Mouse (Mus musculus): ENCODE results near the gene Stard5. TPM values are rescaled to one million over a fixed set of nuclear protein-coding genes. Genes with fewer than 3 reads are reported as not detected.

Gene Stard5
- polyA plus RNA-seq, 1 experiment from 2014 or later, result 49.4 TPM

DNA sequence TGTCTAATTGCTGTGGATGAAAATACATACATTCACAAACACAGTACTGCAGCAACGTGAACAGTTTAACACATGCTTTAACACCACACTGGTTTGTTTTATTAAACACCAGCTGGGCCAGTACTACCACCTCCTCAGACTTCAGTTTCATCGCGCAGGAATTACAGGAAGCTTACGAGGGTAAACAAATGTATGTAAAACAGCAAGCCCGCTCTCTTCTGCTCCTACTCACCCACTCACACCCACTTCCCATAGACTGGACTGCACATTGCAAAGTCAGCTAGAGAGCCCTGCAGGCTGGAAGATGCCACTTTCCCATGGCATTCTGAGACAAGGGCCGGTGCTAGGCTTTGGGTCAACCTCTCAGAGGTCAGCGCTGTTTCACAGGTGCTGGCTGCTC, 17.0 kb downstream of the Stard5 start:
- no peak for DNase-seq (ENCODE audit: low read depth, low spot score)
- POLR2A ChIA-PET, result no interaction called here
- TF ChIP-seq CTCF (IDR thresholded peaks at IDR 0.05), result no peak
- in situ Hi-C loops (cut with MboI; ENCODE audit: low pct_unique_long_range_greater_than_20kb), result no loop called here
- CTCF ChIA-PET, result interaction anchor here (1.8 kb wide), 1 partner anchor 12 kb away, joined by 5 read pairs; no protein-coding TSS in a partner anchor
- ATAC-seq, result no peak
- H3K27me3 ChIP-seq, result no peaks in the 10 kb centered on the region

DNA sequence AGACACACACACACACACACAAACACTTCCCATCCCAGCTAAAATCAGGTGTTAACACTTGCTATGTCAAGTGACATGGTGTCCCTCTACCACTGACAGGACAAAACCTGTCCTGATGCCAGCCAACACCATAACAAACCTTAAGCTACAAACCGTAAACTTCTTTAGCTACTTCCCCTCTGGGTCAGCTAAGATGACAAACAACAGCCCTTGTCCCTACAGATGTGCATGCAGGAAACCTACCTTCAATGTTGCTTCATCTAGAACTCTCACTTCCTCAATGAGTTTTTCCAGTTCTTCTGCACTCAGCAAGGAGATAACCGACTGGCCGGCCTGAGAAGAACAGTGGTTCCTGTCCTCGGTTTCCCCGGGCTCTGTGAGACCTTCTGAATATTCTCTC, 18.9 kb downstream of the Stard5 start:
- ATAC-seq (no peak), DNase-seq (ENCODE audit: low read depth, low spot score) (no peak)
- no peaks in the 10 kb centered on the region for H3K27me3 ChIP-seq
- ChIA-PET CTCF (interaction anchor here (0.5 to 1.2 kb wide), 2 partner anchors 10 to 241 kb away, joined by 3 to 11 read pairs; no protein-coding TSS in a partner anchor), POLR2A (interaction anchor here (0.6 kb wide), 1 partner anchor 10 kb away, joined by 3 read pairs; no protein-coding TSS in a partner anchor)
- in situ Hi-C loops (cut with MboI; ENCODE audit: low pct_unique_long_range_greater_than_20kb), result no loop called here
- no peak for TF ChIP-seq CTCF (IDR thresholded peaks at IDR 0.05)

GRCm38 (mm10) chr7:83652498-83652897, 20.7 kb downstream of the Stard5 start:
- no peak for DNase-seq (ENCODE audit: low read depth, low spot score)
- in situ Hi-C loops (cut with MboI; ENCODE audit: low pct_unique_long_range_greater_than_20kb), result no loop called here

DNA sequence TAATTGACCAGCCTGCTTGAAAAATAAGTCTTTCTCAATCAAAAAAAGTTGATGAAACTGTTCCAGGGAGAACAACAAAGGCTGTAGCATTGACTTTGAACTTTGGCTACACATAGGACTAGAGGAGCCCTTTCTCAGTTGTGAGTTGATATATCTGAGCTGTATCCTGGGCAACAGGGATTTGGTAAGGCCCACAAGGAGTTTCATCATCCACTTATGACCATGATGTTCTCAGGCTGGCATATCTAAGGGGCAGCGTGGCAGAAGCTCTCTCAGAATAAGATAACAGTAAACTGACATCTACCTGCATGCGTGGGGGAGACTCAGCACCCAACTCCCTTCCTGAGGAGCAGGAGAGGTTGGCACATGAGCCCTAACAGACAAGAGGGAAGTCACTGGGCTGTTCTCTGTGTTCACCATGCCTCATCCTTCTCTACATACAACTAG, 21.9 kb downstream of the Stard5 start:
- DNase-seq (ENCODE audit: low read depth, low spot score) (no peak), ATAC-seq (no peak)
- in situ Hi-C loops (cut with MboI; ENCODE audit: low pct_unique_long_range_greater_than_20kb), result no loop called here
- no peak for TF ChIP-seq CTCF (IDR thresholded peaks at IDR 0.05)
- POLR2A ChIA-PET, result no interaction called here
- CTCF ChIA-PET, result interaction anchor here (0.8 to 1.3 kb wide), 2 partner anchors 15 to 42 kb away, joined by 3 read pairs; no protein-coding TSS in a partner anchor
- H3K27me3 ChIP-seq, result no peaks in the 10 kb centered on the region

More at GRCm38 (mm10) chr7:83652498-83652897, 20.7 kb downstream of the Stard5 start:
- ChIA-PET CTCF (no interaction called here), POLR2A (no interaction called here)
- H3K27me3 ChIP-seq, result no peaks in the 10 kb centered on the region
- no peak for TF ChIP-seq CTCF (IDR thresholded peaks at IDR 0.05)
- ATAC-seq, result no peak

- H3K27me3 ChIP-seq, result no peaks in the 10 kb centered on the region
- ChIA-PET CTCF (interaction anchor here (0.8 to 1.3 kb wide), 3 partner anchors 15 to 42 kb away, joined by 3 to 4 read pairs (median 3); no protein-coding TSS in a partner anchor), POLR2A (interaction anchor here (0.6 kb wide), 1 partner anchor 20 kb away, joined by 3 read pairs; no protein-coding TSS in a partner anchor)
- no peak for TF ChIP-seq CTCF (IDR thresholded peaks at IDR 0.05)
- no peak for ATAC-seq
- in situ Hi-C loops (cut with MboI; ENCODE audit: low pct_unique_long_range_greater_than_20kb), result no loop called here
- no peak for DNase-seq (ENCODE audit: low read depth, low spot score)
Measured at GRCm38 (mm10) chr7:83654196-83654595, 22.4 kb downstream of the Stard5 start.

DNA sequence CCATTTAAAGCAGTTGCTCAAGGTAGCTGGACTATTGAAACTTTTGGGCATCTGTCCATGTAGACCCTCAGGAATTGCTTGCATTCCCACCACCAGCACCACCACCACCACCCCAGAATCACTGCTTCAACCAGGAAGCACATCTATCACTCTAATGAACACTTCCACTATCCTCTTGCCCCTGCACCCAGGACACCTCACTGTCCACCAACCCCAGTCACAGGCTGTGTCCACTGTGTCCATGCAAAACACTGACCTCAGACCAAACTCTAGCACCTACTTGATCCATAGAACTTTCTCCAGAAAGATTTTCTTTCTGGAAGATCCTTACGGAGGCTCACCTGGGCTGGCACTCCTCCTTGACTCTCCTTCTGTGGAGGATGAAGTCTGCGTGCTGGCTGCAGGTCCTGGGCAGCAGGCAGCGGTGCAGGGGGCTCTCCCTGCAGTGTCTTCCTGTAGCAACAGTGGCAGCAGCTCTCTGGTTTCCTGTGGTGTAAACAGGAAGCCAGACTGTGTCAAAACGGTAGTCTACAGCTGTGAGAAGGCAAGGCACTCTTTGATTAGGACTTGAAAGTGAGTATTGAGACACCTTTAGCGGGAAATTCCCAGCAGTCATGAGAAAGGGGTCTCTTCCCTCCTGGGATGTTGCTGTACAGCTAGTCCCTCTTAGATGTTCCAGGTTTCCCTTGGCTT, 23.3 kb downstream of the Stard5 start:
- H3K27me3 ChIP-seq, result no peaks in the 10 kb centered on the region
- in situ Hi-C loops (cut with MboI; ENCODE audit: low pct_unique_long_range_greater_than_20kb), result no loop called here
- CTCF ChIA-PET, result interaction anchor here (1.0 to 1.3 kb wide), 4 partner anchors 10 to 86 kb away, joined by 3 to 4 read pairs (median 4); no protein-coding TSS in a partner anchor
- no peak for DNase-seq (ENCODE audit: low read depth, low spot score)
- no peak for ATAC-seq
- POLR2A ChIA-PET, result interaction anchor here (0.6 kb wide), 1 partner anchor 21 kb away, joined by 3 read pairs; no protein-coding TSS in a partner anchor
- no peak for TF ChIP-seq CTCF (IDR thresholded peaks at IDR 0.05)

GRCm38 (mm10) chr7:83658716-83659115, 27.0 kb downstream of the Stard5 start:
- DNase-seq (ENCODE audit: low read depth, low spot score), result no peak
- ChIA-PET CTCF (no interaction called here), POLR2A (interaction anchor here (0.6 kb wide), 1 partner anchor 1091 kb away, joined by 3 read pairs; no protein-coding TSS in a partner anchor)
- TF ChIP-seq CTCF (IDR thresholded peaks at IDR 0.05), result no peak
- ATAC-seq, result no peak
- H3K27me3 ChIP-seq, result no peaks in the 10 kb centered on the region
- in situ Hi-C loops (cut with MboI; ENCODE audit: low pct_unique_long_range_greater_than_20kb), result no loop called here

DNA sequence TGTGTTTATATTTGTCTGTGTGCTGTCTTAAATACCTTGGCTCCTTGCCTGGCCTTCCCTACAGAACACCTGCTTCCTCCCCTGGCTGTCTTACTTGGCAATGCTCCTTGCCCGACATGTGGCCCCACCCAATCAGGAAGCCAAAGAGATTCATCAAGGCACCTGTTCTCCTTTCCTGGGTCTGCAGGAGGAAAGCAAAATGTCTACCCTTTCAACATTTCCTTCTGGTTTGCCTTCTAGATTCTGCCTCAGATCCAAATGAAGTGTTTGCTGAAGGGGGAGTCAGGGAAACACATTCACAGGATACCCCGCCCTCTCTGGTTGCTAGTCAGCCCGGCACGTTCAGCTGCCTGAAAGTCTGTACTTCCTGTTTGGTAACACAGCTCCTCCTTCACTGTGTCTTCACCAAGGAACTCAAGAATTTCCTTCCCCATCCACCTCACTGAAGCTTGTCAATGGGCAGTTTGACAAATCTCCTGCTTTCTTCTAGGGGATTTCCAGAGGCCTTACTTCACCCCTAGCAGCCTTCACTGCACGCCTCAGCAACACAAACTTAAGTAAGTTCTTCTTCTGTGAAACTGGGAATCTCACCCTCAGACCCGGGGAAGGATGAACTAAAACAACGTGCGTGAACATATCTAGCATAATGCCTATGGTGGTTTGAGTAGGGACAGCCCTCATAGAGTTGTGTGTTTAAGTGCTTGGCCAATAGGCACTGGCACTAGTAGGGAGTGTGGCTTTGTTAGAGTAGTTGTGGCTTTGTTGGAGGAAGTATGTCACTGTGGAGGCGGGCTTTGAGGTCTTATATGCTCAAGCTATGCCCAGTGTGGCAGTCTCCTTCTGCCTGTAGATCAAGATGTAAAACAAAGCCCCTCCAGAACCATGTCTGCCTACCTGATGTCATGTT, 27.7 kb downstream of the Stard5 start:
- ChIA-PET POLR2A (interaction anchor here (0.6 kb wide), 1 partner anchor 1090 kb away, joined by 3 read pairs; no protein-coding TSS in a partner anchor), CTCF (interaction anchor here (1.3 to 2.8 kb wide), 3 partner anchors 8 to 27 kb away, joined by 3 to 11 read pairs (median 4); no protein-coding TSS in a partner anchor)
- in situ Hi-C loops (cut with MboI; ENCODE audit: low pct_unique_long_range_greater_than_20kb), result no loop called here
- no peaks in the 10 kb centered on the region for H3K27me3 ChIP-seq
- TF ChIP-seq CTCF (IDR thresholded peaks at IDR 0.05), result no peak
- DNase-seq (ENCODE audit: low read depth, low spot score) (no peak), ATAC-seq (no peak)

DNA sequence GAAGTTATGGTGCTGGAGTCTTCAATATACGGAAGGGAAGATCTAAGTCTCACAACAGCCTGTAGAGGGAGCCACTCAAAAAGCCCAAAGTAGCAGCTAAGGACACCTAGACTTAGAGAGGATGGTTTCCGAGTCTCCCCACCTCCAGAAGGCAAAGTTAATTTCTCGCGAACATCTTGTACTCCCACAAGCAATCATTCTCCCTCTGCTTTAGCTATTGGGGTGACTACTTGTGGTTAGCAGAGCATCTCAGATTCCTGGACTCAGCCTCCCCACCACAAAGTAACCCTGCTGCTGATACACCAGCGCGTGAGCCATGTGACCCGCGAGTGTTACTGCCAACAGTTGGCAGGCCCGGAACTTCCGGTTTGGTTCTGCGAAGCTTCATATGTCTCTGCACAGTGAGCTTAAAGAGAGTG, 28.5 kb downstream of the Stard5 start:
- ChIA-PET CTCF (interaction anchor here (1.3 to 2.8 kb wide), 4 partner anchors 9 to 27 kb away, joined by 3 to 11 read pairs (median 4); no protein-coding TSS in a partner anchor), POLR2A (interaction anchor here (0.8 kb wide), 1 partner anchor 10 kb away, joined by 3 read pairs; no protein-coding TSS in a partner anchor)
- in situ Hi-C loops (cut with MboI; ENCODE audit: low pct_unique_long_range_greater_than_20kb), result no loop called here
- no peak for ATAC-seq
- TF ChIP-seq CTCF (IDR thresholded peaks at IDR 0.05), result no peak
- DNase-seq (ENCODE audit: low read depth, low spot score), result no peak
- H3K27me3 ChIP-seq, result no peaks in the 10 kb centered on the region

DNA sequence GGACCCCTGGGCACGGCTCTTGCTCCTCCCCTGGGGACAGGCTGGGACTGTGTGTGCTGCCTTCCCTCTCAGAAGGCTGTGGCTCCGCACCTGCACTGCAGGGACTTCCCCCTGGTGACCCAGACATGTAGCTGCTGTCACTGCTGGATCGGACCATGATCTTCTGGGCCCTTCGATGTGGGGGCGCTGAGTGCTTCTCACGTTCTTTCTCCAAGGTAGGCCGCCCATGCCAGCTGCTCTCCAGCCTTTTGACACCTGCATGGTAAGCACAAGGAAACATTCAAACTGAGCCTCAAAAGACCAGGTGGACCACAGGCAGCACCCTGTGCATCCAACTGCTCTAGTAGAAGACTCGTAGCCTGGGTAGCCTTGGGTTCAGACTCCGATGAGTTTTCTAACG, 29.3 kb downstream of the Stard5 start:
- ATAC-seq (no peak), DNase-seq (ENCODE audit: low read depth, low spot score) (no peak)
- H3K27me3 ChIP-seq, result no peaks in the 10 kb centered on the region
- TF ChIP-seq CTCF (IDR thresholded peaks at IDR 0.05), result no peak
- in situ Hi-C loops (cut with MboI; ENCODE audit: low pct_unique_long_range_greater_than_20kb), result no loop called here
- ChIA-PET POLR2A (no interaction called here), CTCF (interaction anchor here (1.6 to 2.8 kb wide), 3 partner anchors 10 to 28 kb away, joined by 3 to 11 read pairs (median 5); no protein-coding TSS in a partner anchor)

All from Patski (cell line).